Mouse (Mus musculus): ENCODE data around the gene Rpl10.

- TF ChIP-seq CTCF (IDR thresholded peaks at IDR 0.05; ENCODE audit: low read depth), result no peak
- TF ChIP-seq EP300 (IDR thresholded peaks at IDR 0.05; ENCODE audit: low read depth), result no peak
Measured at GRCm38 (mm10) chrX:74233196-74233595, 37.4 kb upstream of the Rpl10 start.

Data from liver, postnatal 0 days (tissue).